10 mouse cellular contexts compared by ENCODE assay signal in genomic region chr7:28137613-28138012, GRCm38 (mm10). TPM values are rescaled to one million over a fixed set of nuclear protein-coding genes. Genes with fewer than 3 reads are reported as not detected.
DNase-seq lines count a peak whose midpoint lies in the region; ATAC-seq and TF ChIP-seq lines count a peak whose summit lies in the region.
"Had no signal": no experiment of that assay in that cellular context is flagged by ENCODE, and none has a peak within 500 bp of the region (broad histone marks: within the 10 kb centered on the region; RNA-seq: fewer than 3 reads in every experiment).

No protein-coding gene starts in this region.

- ATAC-seq in lung, postnatal 0 days: no peak
- no peak for ATAC-seq in inflammation-experienced regulatory T-cells, adult 6 months

- no peaks in the 10 kb centered on the region for H3K27me3 ChIP-seq in kidney, adult 2 months (replicated peaks; ENCODE audit: control insufficient read depth, insufficient read depth, low read length)
- H3K27me3 ChIP-seq in E14TG2a.4 (ENCODE audit: insufficient read depth, low read length): 0 out of 2 replicates have a peak, but pooled peaks cover 4% of the 10 kb centered on the region
- H3K27me3 ChIP-seq in lung, postnatal 0 days (replicated peaks; ENCODE audit: insufficient read depth, low read length): no peaks in the 10 kb centered on the region
- H3K27me3 ChIP-seq: liver, embryonic 13.5 days had no signal

- WGBS in kidney, adult 2 months: 52% methylated on average over 5 of the region's 5 CpGs
- 57% methylated on average over 5 of the region's 5 CpGs for WGBS in lung, postnatal 0 days

- TF ChIP-seq CTCF in kidney, adult 2 months (conservative IDR thresholded peaks at IDR 0.05; ENCODE audit: insufficient read depth, insufficient read length, low read depth, low read length): peak; percentile 44
- TF ChIP-seq CTCF in E14TG2a.4 (conservative IDR thresholded peaks at IDR 0.05; ENCODE audit: low read length): peak; percentile 56
- TF ChIP-seq CTCF in lung, postnatal 0 days (IDR thresholded peaks at IDR 0.05): peak; percentile 68

- DNase-seq in kidney, adult 2 months: peak; percentile 42
- DNase-seq in kidney, adult 11 months: no peak
- DNase-seq in adrenal gland, postnatal 10 days: peak; percentile 62
- DNase-seq in frontal cortex, postnatal 36 days (ENCODE audit: low spot score in 2 of 2): peak; percentile 31 to 46
- peak; percentile 24 for DNase-seq in lung, postnatal 0 days (ENCODE audit: low spot score)
- DNase-seq in spleen, postnatal 14 days (ENCODE audit: low spot score in 2 of 2): no peak
- DNase-seq: liver, embryonic 13.5 days had no signal

- H3K9me3 ChIP-seq in E14TG2a.4 (ENCODE audit: low read length): peaks cover 5% of the 10 kb centered on the region; the same call in 1 of the 2 replicates
- H3K9me3 ChIP-seq in lung, postnatal 0 days (ENCODE audit: low read length): no peaks in the 10 kb centered on the region
- H3K9me3 ChIP-seq: liver, embryonic 13.5 days had no signal

- no peak for TF ChIP-seq EP300 in lung, postnatal 0 days (IDR thresholded peaks at IDR 0.05)

- no peak overlapping the region for H3K9ac ChIP-seq in lung, postnatal 0 days (replicated peaks; ENCODE audit: low read depth)
- H3K9ac ChIP-seq: liver, embryonic 13.5 days had no signal

- H3K4me2 ChIP-seq in lung, postnatal 0 days (replicated peaks; ENCODE audit: low read depth, low read length): no peak overlapping the region
- H3K4me2 ChIP-seq: liver, embryonic 13.5 days had no signal

- H3K4me1 ChIP-seq in kidney, adult 2 months (ENCODE audit: control insufficient read depth, insufficient read depth, low read length): no peaks in the 10 kb centered on the region
- H3K4me1 ChIP-seq in E14TG2a.4 (replicated peaks; ENCODE audit: low read depth, low read length): peaks cover 13% of the 10 kb centered on the region
- no peaks in the 10 kb centered on the region for H3K4me1 ChIP-seq in lung, postnatal 0 days (ENCODE audit: insufficient read depth, low read depth, low read length)
- H3K4me1 ChIP-seq: liver, embryonic 13.5 days had no signal

- H3K27ac ChIP-seq in kidney, adult 2 months (ENCODE audit: insufficient read depth, low read depth, low read length): no peak overlapping the region
- H3K27ac ChIP-seq in lung, postnatal 0 days (ENCODE audit: low read length): no peak overlapping the region
- H3K27ac ChIP-seq: liver, embryonic 13.5 days had no signal

- H3K4me3 ChIP-seq in kidney, adult 2 months (ENCODE audit: insufficient read depth, low read depth, low read length): no peak overlapping the region
- H3K4me3 ChIP-seq in E14TG2a.4 (replicated peaks; ENCODE audit: low read length): no peak overlapping the region
- H3K4me3 ChIP-seq in lung, postnatal 0 days (ENCODE audit: low read depth, low read length): no peak overlapping the region
- H3K4me3 ChIP-seq: erythroblast, embryonic 14.5 days; liver, embryonic 13.5 days had no signal

- no peaks in the 10 kb centered on the region for H3K36me3 ChIP-seq in kidney, adult 2 months (ENCODE audit: control insufficient read depth, insufficient read depth, low read length)
- no peaks in the 10 kb centered on the region for H3K36me3 ChIP-seq in E14TG2a.4 (ENCODE audit: insufficient read depth, low read length)
- no peaks in the 10 kb centered on the region for H3K36me3 ChIP-seq in lung, postnatal 0 days (ENCODE audit: insufficient read depth, low read length)
- H3K36me3 ChIP-seq: liver, embryonic 13.5 days had no signal

- TF ChIP-seq POLR2A in kidney, adult 2 months (IDR thresholded peaks at IDR 0.05; ENCODE audit: low read depth, low read length): no peak

RNA-seq across cellular contexts. Expression of gene 9530053A07Rik, which starts 8.3 kb away (rescaled TPM):
- polyA plus RNA-seq in kidney, adult 2 months (2012; rRNA removed): not detected in 2 replicates
- not detected for total RNA-seq in adrenal gland, postnatal 10 days (2021)
- polyA plus RNA-seq in lung, postnatal 0 days (2015; fragmentation: Nextera tagmentation; extraction: Ambion mirVana): 0.50 and 0.51 TPM in 2 replicates
- polyA plus RNA-seq in inflammation-experienced regulatory T-cells, adult 6 months (2017; shearing (Covaris generic)): not detected
- polyA plus RNA-seq: liver, embryonic 13.5 days had no signal

RNA-seq across cellular contexts. Expression of gene Fbl, which starts 31.9 kb away (rescaled TPM):
- polyA plus RNA-seq in kidney, adult 2 months (2012; rRNA removed): 33.0 and 54.3 TPM in 2 replicates
- total RNA-seq in adrenal gland, postnatal 10 days (2021): 10 to 100 TPM; 84.3 to 96.3 TPM
- polyA plus RNA-seq in lung, postnatal 0 days (2015; fragmentation: Nextera tagmentation; extraction: Ambion mirVana): 36.1 and 37.2 TPM in 2 replicates
- polyA plus RNA-seq in inflammation-experienced regulatory T-cells, adult 6 months (2017; shearing (Covaris generic)): 10 to 100 TPM; 37.8 to 61.3 (median 61.2) TPM

RNA-seq across cellular contexts. Expression of gene Dyrk1b, which starts 41.7 kb away (rescaled TPM):
- polyA plus RNA-seq in kidney, adult 2 months (2012; rRNA removed): 31.1 and 34.8 TPM in 2 replicates
- 10 to 100 TPM; 35.6 to 48.1 TPM for total RNA-seq in adrenal gland, postnatal 10 days (2021)
- 11.6 and 12.2 TPM in 2 replicates for polyA plus RNA-seq in lung, postnatal 0 days (2015; fragmentation: Nextera tagmentation; extraction: Ambion mirVana)
- polyA plus RNA-seq in inflammation-experienced regulatory T-cells, adult 6 months (2017; shearing (Covaris generic)): 1 to 10 TPM in 2 of 3 experiments, under 1 TPM in 1; 0.95 to 1.8 (median 1.3) TPM

Comparison
In these comparisons a context has a peak if more than half of its experiments do, and no peak if none do; other contexts are left out.
1. DNase-seq: peak in kidney, adult 2 months (single experiment), adrenal gland, postnatal 10 days (single experiment), frontal cortex, postnatal 36 days (2 of 2) and lung, postnatal 0 days (single experiment); none in kidney, adult 11 months (single experiment) and spleen, postnatal 14 days (0 of 2).
2. Peak in every context shown above with its lines, with median percentiles within 50 percentile points of each other: CTCF ChIP-seq.